Mouse (Mus musculus) lung, postnatal 25 days (tissue): Measurements from ENCODE around the gene Afg1l.

Source experiments
- DNase-seq: peaks from one replicate; pipeline ENCODE4 v3.0.0; 2022; ENCODE audit warnings: low spot score

The Afg1l gene

GRCm38 (mm10) chr10:42267811-42268545 is 210.4 kb downstream of the Afg1l start:
- no peak for DNase-seq

GRCm38 (mm10) chr10:42265021-42265689 is 213.2 kb downstream of the Afg1l start:
- no peak for DNase-seq

GRCm38 (mm10) chr10:42264195-42264594 is 214.2 kb downstream of the Afg1l start:
- DNase-seq: no peak

- DNase-seq: no peak
Measured at GRCm38 (mm10) chr10:42263701-42264100, 214.7 kb downstream of the Afg1l start.
